Mouse (Mus musculus) MEL (cell line): Measurements from ENCODE around the gene Igdcc3. TPM values are rescaled to one million over a fixed set of nuclear protein-coding genes. Genes with fewer than 3 reads are reported as not detected.

Source experiments
- DNase-seq: peaks from one replicate; pipeline ENCODE4 v3.0.0; 2011; ENCODE audit warnings: low read depth, low spot score
- H3K27ac ChIP-seq: 2 replicates; pipeline ENCODE4 v1.5.1; 2012; ENCODE audit warnings: low read depth, mild to moderate bottlenecking, control low read depth, low read length, moderate library complexity; ENCODE audit not compliant: control insufficient read depth
- H3K27me3 ChIP-seq, 2 experiments: fragments of 150-350 bp in 1 of 2; sonication (generic) in 1 of 2; 2 replicates each; pipeline ENCODE4 v1.6.1; 2012; ENCODE audit warnings: low read length in 2 of 2, mild to moderate bottlenecking in 2 of 2, improper control_type of control experiment in 1 of 2, moderate library complexity in 1 of 2; ENCODE audit not compliant: insufficient read depth in 2 of 2, control insufficient read depth in 1 of 2
- H3K36me3 ChIP-seq, 2 experiments: 2 replicates each; pipeline ENCODE4 v1.6.1; 2012 to 2014; ENCODE audit warnings: low read length in 2 of 2, improper control_type of control experiment in 1 of 2, inconsistent platforms in 1 of 2, mild to moderate bottlenecking in 1 of 2; ENCODE audit not compliant: insufficient read depth in 2 of 2, control insufficient read depth in 1 of 2
- H3K4me1 ChIP-seq, 2 experiments: fragments of 150-350 bp in 1 of 2; sonication (generic) in 1 of 2; 2 replicates each; pipeline ENCODE4 v1.6.1; 2012; ENCODE audit warnings: low read length in 2 of 2, improper control_type of control experiment in 1 of 2, mild to moderate bottlenecking in 1 of 2; ENCODE audit not compliant: insufficient read depth in 2 of 2, control insufficient read depth in 1 of 2
- H3K4me3 ChIP-seq, 2 experiments: fragments of 150-350 bp in 1 of 2; sonication (generic) in 1 of 2; 2 replicates each; pipeline ENCODE4 v1.5.1; 2012; ENCODE audit warnings: low read depth in 2 of 2, low read length in 2 of 2, mild to moderate bottlenecking in 2 of 2, moderate library complexity in 2 of 2, control low read depth in 1 of 2, improper control_type of control experiment in 1 of 2; ENCODE audit not compliant: control insufficient read depth in 1 of 2, insufficient read depth in 1 of 2
- H3K79me2 ChIP-seq: 2 replicates; pipeline ENCODE4 v1.6.1; 2012; ENCODE audit warnings: mild to moderate bottlenecking, low read length, moderate library complexity; ENCODE audit not compliant: control insufficient read depth, poor library complexity, insufficient read depth
- H3K9ac ChIP-seq: 2 replicates; pipeline ENCODE4 v1.6.1; 2012; ENCODE audit warnings: low read depth, mild to moderate bottlenecking, control low read depth, low read length, moderate library complexity; ENCODE audit not compliant: control insufficient read depth, poor library complexity, severe bottlenecking
- H3K9me3 ChIP-seq: fragments of 150-350 bp; sonication (generic); replicated peaks from 2 replicates; pipeline ENCODE4 v1.6.1; 2012; ENCODE audit warnings: mild to moderate bottlenecking, low read length, improper control_type of control experiment, moderate library complexity; ENCODE audit not compliant: insufficient read depth
- BHLHE40 ChIP-seq: IDR thresholded peaks from 2 replicates; pipeline ENCODE4 v1.6.1; 2012; ENCODE audit warnings: low read depth, mild to moderate bottlenecking, inconsistent platforms, low read length, improper control_type of control experiment, borderline replicate concordance
- CHD2 ChIP-seq: IDR thresholded peaks from 2 replicates; pipeline ENCODE4 v1.6.1; 2011; ENCODE audit warnings: low read length, improper control_type of control experiment
- CTCF ChIP-seq, 3 experiments: IDR thresholded peaks in 2 of 3; conservative IDR thresholded peaks in 1 of 3; 2 replicates each; pipeline ENCODE4 v1.5.1; 2011 to 2012; ENCODE audit warnings: low read length in 3 of 3, low read depth in 2 of 3, mild to moderate bottlenecking in 2 of 3, improper control_type of control experiment in 1 of 3, inconsistent platforms in 1 of 3, mixed read lengths in 1 of 3, moderate library complexity in 1 of 3; ENCODE audit not compliant: control insufficient read depth in 1 of 3, insufficient read depth in 1 of 3, poor library complexity in 1 of 3, severe bottlenecking in 1 of 3
- ELF1 ChIP-seq: IDR thresholded peaks from 2 replicates; pipeline ENCODE4 v1.6.1; 2014; ENCODE audit warnings: low read depth, mild to moderate bottlenecking, inconsistent platforms, low read length, improper control_type of control experiment, moderate library complexity
- GATA1 ChIP-seq: IDR thresholded peaks from 2 replicates; pipeline ENCODE4 v1.6.1; 2011; ENCODE audit warnings: low read depth, low read length, improper control_type of control experiment
- HCFC1 ChIP-seq: IDR thresholded peaks from 2 replicates; pipeline ENCODE4 v1.6.1; 2012; ENCODE audit warnings: low read depth, mild to moderate bottlenecking, inconsistent platforms, low read length, improper control_type of control experiment, moderate library complexity
- JUND ChIP-seq: IDR thresholded peaks from 2 replicates; pipeline ENCODE4 v1.6.1; 2011; ENCODE audit warnings: low read depth, mild to moderate bottlenecking, improper control_type of control experiment, low read length
- KAT2A ChIP-seq: conservative IDR thresholded peaks from 2 replicates; pipeline ENCODE4 v1.6.1; 2012; ENCODE audit warnings: low read depth, low read length, improper control_type of control experiment, inconsistent platforms
- MAX ChIP-seq: IDR thresholded peaks from 2 replicates; pipeline ENCODE4 v1.6.1; 2011; ENCODE audit warnings: low read length, improper control_type of control experiment
- MAZ ChIP-seq: IDR thresholded peaks from 2 replicates; pipeline ENCODE4 v1.6.1; 2012; ENCODE audit warnings: low read depth, mild to moderate bottlenecking, inconsistent platforms, low read length, improper control_type of control experiment
- MEF2A ChIP-seq: IDR thresholded peaks from 2 replicates; pipeline ENCODE4 v1.6.1; 2014; ENCODE audit warnings: low read depth, mild to moderate bottlenecking, inconsistent platforms, low read length, improper control_type of control experiment; ENCODE audit not compliant: poor library complexity, insufficient replicate concordance, severe bottlenecking; ENCODE audit errors: extremely low read depth
- MXI1 ChIP-seq: IDR thresholded peaks from 2 replicates; pipeline ENCODE4 v1.6.1; 2011; ENCODE audit warnings: mild to moderate bottlenecking, low read depth, low read length, improper control_type of control experiment
- MYC ChIP-seq: IDR thresholded peaks from 2 replicates; pipeline ENCODE4 v1.6.1; 2011; ENCODE audit warnings: low read depth, mild to moderate bottlenecking, low read length, improper control_type of control experiment, moderate library complexity
- NRF1 ChIP-seq: IDR thresholded peaks from 2 replicates; pipeline ENCODE4 v1.6.1; 2014; ENCODE audit warnings: low read depth, mild to moderate bottlenecking, inconsistent platforms, low read length, improper control_type of control experiment, moderate library complexity; ENCODE audit not compliant: poor library complexity, insufficient read depth, severe bottlenecking
- POLR2A ChIP-seq, 2 experiments: IDR thresholded peaks; 2 replicates each; pipeline ENCODE4 v1.6.1; 2011 to 2012; ENCODE audit warnings: low read length in 2 of 2, mild to moderate bottlenecking in 2 of 2, control low read depth in 1 of 2, improper control_type of control experiment in 1 of 2, low read depth in 1 of 2, moderate library complexity in 1 of 2; ENCODE audit not compliant: control insufficient read depth in 1 of 2, insufficient read depth in 1 of 2, poor library complexity in 1 of 2
- POLR2AphosphoS2 ChIP-seq: IDR thresholded peaks from 2 replicates; pipeline ENCODE4 v1.6.1; 2011; ENCODE audit warnings: low read length, improper control_type of control experiment
- POLR2AphosphoS5 ChIP-seq: IDR thresholded peaks from 2 replicates; pipeline ENCODE4 v1.6.1; 2012; ENCODE audit warnings: low read depth, borderline replicate concordance, mild to moderate bottlenecking, inconsistent platforms, low read length, moderate library complexity, mixed read lengths
- RAD21 ChIP-seq: IDR thresholded peaks from 2 replicates; pipeline ENCODE4 v1.6.1; 2011; ENCODE audit warnings: mild to moderate bottlenecking, low read depth, low read length, improper control_type of control experiment
- SIN3A ChIP-seq: IDR thresholded peaks from 2 replicates; pipeline ENCODE4 v1.6.1; 2012; ENCODE audit warnings: low read length, improper control_type of control experiment, inconsistent platforms
- TAL1 ChIP-seq: IDR thresholded peaks from 2 replicates; pipeline ENCODE4 v1.6.1; 2012; ENCODE audit warnings: mild to moderate bottlenecking, inconsistent platforms, low read length, moderate library complexity, mixed read lengths
- TBP ChIP-seq: IDR thresholded peaks from 2 replicates; pipeline ENCODE4 v1.8.0; 2011; ENCODE audit warnings: low read depth, low read length, improper control_type of control experiment
- ZC3H11A ChIP-seq: IDR thresholded peaks from 2 replicates; pipeline ENCODE4 v1.6.1; 2012; ENCODE audit warnings: low read depth, mild to moderate bottlenecking, inconsistent platforms, low read length, improper control_type of control experiment
- polyA plus RNA-seq, 2 experiments: library from polyadenylated mRNA; stranded (reverse) in 1 of 2; unstranded in 1 of 2; fragments of >175 nt in 1 of 2; fragments of >200 nt in 1 of 2; gene quantifications; 2 replicates each; pipeline versions ENCODE4 v1.2.1 to v1.2.4; 2012; ENCODE audit warnings: low replicate concordance in 2 of 2, low read depth in 1 of 2; ENCODE audit not compliant: insufficient read length in 2 of 2, insufficient read depth in 1 of 2, missing spikeins in 1 of 2
- total RNA-seq: library from RNA; depleted of rRNA; stranded (reverse); fragments of 300-350 nt; gene quantifications from 2 replicates; pipeline ENCODE4 v1.2.3, GENCODE M21; 2012

The Igdcc3 gene
- total and polyA plus RNA-seq, 3 experiments, result not detected

- no peaks in the 10 kb centered on the region for H3K36me3 ChIP-seq
- no peak for DNase-seq
- H3K4me3 ChIP-seq, result no peak overlapping the region
- no peak overlapping the region for H3K27ac ChIP-seq
- no peak for TF ChIP-seq NRF1
- TF ChIP-seq RAD21, result no peak
- no peak for TF ChIP-seq MAZ
- peaks cover 9 to 11% of the 10 kb centered on the region in 2 experiments for H3K27me3 ChIP-seq
- H3K4me1 ChIP-seq, result no peaks in the 10 kb centered on the region
- no peak overlapping the region for H3K9ac ChIP-seq
- no peaks in the 10 kb centered on the region for H3K9me3 ChIP-seq
- no peaks in the 10 kb centered on the region for H3K79me2 ChIP-seq
Observed at GRCm38 (mm10) chr9:65106821-65107220, 34.2 kb upstream of the Igdcc3 start.

- TF ChIP-seq MEF2A (no peak), SIN3A (no peak), POLR2AphosphoS2 (no peak), KAT2A (no peak), ELF1 (no peak), TAL1 (no peak), JUND (no peak), MYC (no peak), HCFC1 (no peak), CHD2 (no peak), TBP (no peak), POLR2A (IDR thresholded peaks at IDR 0.05; ENCODE audit: control insufficient read depth in 1 of 2, insufficient read depth in 1 of 2, low read depth in 1 of 2, low read length in 2 of 2, poor library complexity in 1 of 2) (no peak), GATA1 (no peak), MAX (no peak), ZC3H11A (no peak), BHLHE40 (no peak), MXI1 (no peak), CTCF (IDR thresholded peaks at IDR 0.05 in 2 of 3, conservative IDR thresholded peaks at IDR 0.05 in 1 of 3; ENCODE audit: control insufficient read depth in 1 of 3, insufficient read depth in 1 of 3, low read depth in 2 of 3, low read length in 3 of 3, poor library complexity in 1 of 3, severe bottlenecking in 1 of 3) (no peak), POLR2AphosphoS5 (no peak)
- no peak for DNase-seq
- H3K27me3 ChIP-seq, result peaks cover 12 to 13% of the 10 kb centered on the region in 2 experiments
- H3K4me3 ChIP-seq, result no peak overlapping the region
- H3K4me1 ChIP-seq, result no peaks in the 10 kb centered on the region
- H3K9ac ChIP-seq, result no peak overlapping the region
- H3K27ac ChIP-seq, result no peak overlapping the region
- H3K36me3 ChIP-seq, result no peaks in the 10 kb centered on the region
- H3K9me3 ChIP-seq, result no peaks in the 10 kb centered on the region
- no peaks in the 10 kb centered on the region for H3K79me2 ChIP-seq
Observed at GRCm38 (mm10) chr9:65107893-65108292, 33.1 kb upstream of the Igdcc3 start.
